Mouse (Mus musculus): ENCODE results near the gene Cdk4. TPM values are rescaled to one million over a fixed set of nuclear protein-coding genes. Genes with fewer than 3 reads are reported as not detected.

Gene Cdk4
- polyA plus RNA-seq, 1 experiment, result 276 TPM

DNA sequence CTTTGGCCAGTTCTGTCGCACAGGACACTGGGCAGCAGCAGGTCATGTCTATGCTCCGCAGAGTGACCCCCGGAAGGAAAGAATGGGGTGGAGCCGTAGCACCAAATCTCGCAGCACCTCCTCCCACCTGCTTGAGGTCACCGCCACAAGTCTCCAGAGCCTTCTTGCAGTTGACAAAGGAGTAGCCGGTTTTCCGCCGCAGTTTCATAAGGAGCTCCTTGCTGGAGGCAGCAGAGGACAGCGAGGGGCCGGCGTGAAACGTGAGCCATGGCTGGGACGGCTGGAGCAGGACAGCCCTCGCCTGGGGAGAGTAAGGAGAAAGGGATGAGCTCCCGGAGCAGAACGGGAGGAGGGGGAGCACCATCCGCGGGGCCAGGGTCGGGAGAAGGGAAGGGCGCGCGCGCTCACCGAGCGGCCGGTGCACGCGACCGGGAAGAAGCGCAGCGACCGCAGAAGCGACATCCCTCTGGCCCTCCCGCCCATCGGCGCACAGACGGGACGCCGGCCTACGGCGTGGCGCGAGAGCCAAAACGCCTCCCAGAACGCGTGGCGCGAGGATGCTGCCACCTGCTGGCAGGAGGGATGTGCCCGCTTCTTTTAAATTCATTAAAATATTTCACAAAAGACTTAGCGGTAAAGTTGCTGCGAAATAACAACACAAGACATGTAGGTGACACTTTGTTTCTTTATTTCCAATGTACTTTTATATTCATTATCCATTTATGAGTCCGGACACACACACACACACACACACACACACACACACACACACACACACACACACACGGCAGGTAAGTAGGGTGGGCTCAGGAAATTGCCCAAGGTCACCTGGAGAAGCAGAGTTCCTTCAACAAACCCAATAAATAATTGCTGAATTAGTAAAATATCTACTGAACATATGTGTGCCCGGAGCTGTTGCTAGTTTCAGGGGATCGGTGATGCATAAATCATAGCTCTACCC lies 32.7 kb upstream of the Cdk4 start, which contains the start of gene Tsfm:
TSS of gene Tsfm (minus strand) at position 505 of the 961 bp plus-strand sequence.
- Histone ChIP-seq H3K4me3 (peak within 1 kb of the TSS; percentile 70), H3K27me3 (ENCODE audit: control insufficient read depth, insufficient read depth, insufficient read length) (no peaks in the 10 kb centered on the region), H3K4me2 (ENCODE audit: low read depth) (peak within 1 kb of the TSS; percentile 92), H3K36me3 (ENCODE audit: control insufficient read depth, insufficient read depth) (peaks cover 7% of the 10 kb centered on the region), H3ac (ENCODE audit: control insufficient read depth, insufficient read length) (peak within 1 kb of the TSS; percentile 54), H3K79me2 (ENCODE audit: control insufficient read depth, insufficient read depth) (no peaks in the 10 kb centered on the region)
- TF ChIP-seq REST (IDR thresholded peaks at IDR 0.05; ENCODE audit: insufficient read depth, insufficient read length) (no peak), TCF12 (IDR thresholded peaks at IDR 0.05; ENCODE audit: insufficient read depth, poor library complexity, severe bottlenecking) (no peak), POLR2A (IDR thresholded peaks at IDR 0.05; ENCODE audit: insufficient read length, low read depth) (peak; percentile 88), MYOD1 (IDR thresholded peaks at IDR 0.05; ENCODE audit: control insufficient read depth in 1 of 3, insufficient read length in 2 of 3, low read depth in 2 of 3) (peak in 1 of 3 experiments; percentile 2), MAX (IDR thresholded peaks at IDR 0.05; ENCODE audit: low read depth) (no peak), POLR2AphosphoS2 (IDR thresholded peaks at IDR 0.05; ENCODE audit: insufficient read length, low read depth) (peak; percentile 86), USF1 (IDR thresholded peaks at IDR 0.05; ENCODE audit: low read depth) (no peak), E2F4 (IDR thresholded peaks at IDR 0.05; ENCODE audit: insufficient read depth) (peak; percentile 32), MYOG (IDR thresholded peaks at IDR 0.05; ENCODE audit: control insufficient read depth in 1 of 3, insufficient read depth in 1 of 3, insufficient read length in 2 of 3, low read depth in 2 of 3) (peak in 1 of 3 experiments; percentile 28), TCF3 (IDR thresholded peaks at IDR 0.05; ENCODE audit: insufficient read length, low read depth) (no peak), SRF (IDR thresholded peaks at IDR 0.05; ENCODE audit: control insufficient read depth, insufficient read length, low read depth) (peak; percentile 45), CEBPB (IDR thresholded peaks at IDR 0.05; ENCODE audit: insufficient read depth, poor library complexity, severe bottlenecking) (no peak)

DNA sequence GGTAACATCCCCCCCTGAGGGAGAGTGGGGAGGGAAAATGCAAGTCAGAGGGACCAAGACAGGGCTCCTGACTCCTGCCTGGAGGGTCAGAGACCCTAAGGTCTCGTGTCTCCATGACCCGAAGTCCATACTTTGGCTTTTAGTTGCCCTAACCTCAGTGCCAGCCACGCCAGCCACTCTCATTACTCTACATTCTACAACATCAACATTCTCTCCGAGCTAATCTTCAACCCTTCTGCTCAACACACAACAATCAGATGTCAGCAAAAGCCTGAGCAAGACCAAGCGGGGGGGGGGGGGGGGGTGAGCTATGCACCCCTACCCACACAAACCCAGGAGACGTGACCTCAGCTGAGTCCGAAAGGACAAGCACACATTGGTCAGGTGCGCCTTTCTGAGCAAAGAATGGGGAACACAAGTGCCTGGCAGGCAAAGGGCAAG lies 30.0 kb upstream of the Cdk4 start:
- TF ChIP-seq POLR2A (IDR thresholded peaks at IDR 0.05; ENCODE audit: insufficient read length, low read depth) (no peak), MYOD1 (IDR thresholded peaks at IDR 0.05; ENCODE audit: control insufficient read depth in 1 of 3, insufficient read length in 2 of 3, low read depth in 2 of 3) (no peak), TCF12 (IDR thresholded peaks at IDR 0.05; ENCODE audit: insufficient read depth, poor library complexity, severe bottlenecking) (no peak), MAX (IDR thresholded peaks at IDR 0.05; ENCODE audit: low read depth) (no peak), USF1 (IDR thresholded peaks at IDR 0.05; ENCODE audit: low read depth) (no peak), CEBPB (IDR thresholded peaks at IDR 0.05; ENCODE audit: insufficient read depth, poor library complexity, severe bottlenecking) (no peak), POLR2AphosphoS2 (IDR thresholded peaks at IDR 0.05; ENCODE audit: insufficient read length, low read depth) (no peak), SRF (IDR thresholded peaks at IDR 0.05; ENCODE audit: control insufficient read depth, insufficient read length, low read depth) (no peak), E2F4 (IDR thresholded peaks at IDR 0.05; ENCODE audit: insufficient read depth) (no peak), REST (IDR thresholded peaks at IDR 0.05; ENCODE audit: insufficient read depth, insufficient read length) (no peak), TCF3 (IDR thresholded peaks at IDR 0.05; ENCODE audit: insufficient read length, low read depth) (no peak), MYOG (IDR thresholded peaks at IDR 0.05; ENCODE audit: control insufficient read depth in 1 of 3, insufficient read depth in 1 of 3, insufficient read length in 2 of 3, low read depth in 2 of 3) (no peak)
- no peaks in the 10 kb centered on the region for H3K27me3 ChIP-seq (ENCODE audit: control insufficient read depth, insufficient read depth, insufficient read length)
- no peak overlapping the region for H3K4me2 ChIP-seq (ENCODE audit: low read depth)
- H3K4me3 ChIP-seq, result no peak overlapping the region
- H3K79me2 ChIP-seq (ENCODE audit: control insufficient read depth, insufficient read depth), result no peaks in the 10 kb centered on the region
- H3K36me3 ChIP-seq (ENCODE audit: control insufficient read depth, insufficient read depth), result no peaks in the 10 kb centered on the region
- H3ac ChIP-seq (ENCODE audit: control insufficient read depth, insufficient read length), result no peak overlapping the region

DNA sequence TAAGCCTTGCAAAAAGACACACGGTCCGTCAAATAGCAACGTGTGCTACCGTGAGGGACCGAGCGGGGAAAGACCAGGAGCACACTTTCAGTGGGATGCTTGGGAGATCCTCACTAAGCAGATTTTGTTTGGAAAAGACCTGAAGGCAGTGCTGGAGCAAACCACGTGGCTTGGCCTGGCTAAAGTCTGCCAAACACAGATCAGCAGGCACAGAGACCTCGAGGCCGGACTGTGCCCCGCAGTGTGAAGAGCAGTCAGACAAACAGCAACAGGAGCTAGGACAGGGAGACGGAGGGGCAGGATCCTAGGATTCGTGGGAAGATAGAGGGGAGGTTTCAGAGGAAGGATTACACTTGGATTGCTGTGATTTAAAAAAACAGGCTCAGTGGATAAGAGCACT lies 27.1 kb upstream of the Cdk4 start:
- H3K36me3 ChIP-seq (ENCODE audit: control insufficient read depth, insufficient read depth), result no peaks in the 10 kb centered on the region
- no peak overlapping the region for H3K4me2 ChIP-seq (ENCODE audit: low read depth)
- no peaks in the 10 kb centered on the region for H3K79me2 ChIP-seq (ENCODE audit: control insufficient read depth, insufficient read depth)
- no peak overlapping the region for H3ac ChIP-seq (ENCODE audit: control insufficient read depth, insufficient read length)
- H3K4me3 ChIP-seq, result no peak overlapping the region
- TF ChIP-seq E2F4 (IDR thresholded peaks at IDR 0.05; ENCODE audit: insufficient read depth) (no peak), REST (IDR thresholded peaks at IDR 0.05; ENCODE audit: insufficient read depth, insufficient read length) (no peak), MAX (IDR thresholded peaks at IDR 0.05; ENCODE audit: low read depth) (no peak), USF1 (IDR thresholded peaks at IDR 0.05; ENCODE audit: low read depth) (no peak), MYOG (IDR thresholded peaks at IDR 0.05; ENCODE audit: control insufficient read depth in 1 of 3, insufficient read depth in 1 of 3, insufficient read length in 2 of 3, low read depth in 2 of 3) (no peak), MYOD1 (IDR thresholded peaks at IDR 0.05; ENCODE audit: control insufficient read depth in 1 of 3, insufficient read length in 2 of 3, low read depth in 2 of 3) (no peak), TCF12 (IDR thresholded peaks at IDR 0.05; ENCODE audit: insufficient read depth, poor library complexity, severe bottlenecking) (no peak), POLR2A (IDR thresholded peaks at IDR 0.05; ENCODE audit: insufficient read length, low read depth) (no peak), CEBPB (IDR thresholded peaks at IDR 0.05; ENCODE audit: insufficient read depth, poor library complexity, severe bottlenecking) (no peak), TCF3 (IDR thresholded peaks at IDR 0.05; ENCODE audit: insufficient read length, low read depth) (no peak), POLR2AphosphoS2 (IDR thresholded peaks at IDR 0.05; ENCODE audit: insufficient read length, low read depth) (no peak), SRF (IDR thresholded peaks at IDR 0.05; ENCODE audit: control insufficient read depth, insufficient read length, low read depth) (no peak)
- H3K27me3 ChIP-seq (ENCODE audit: control insufficient read depth, insufficient read depth, insufficient read length), result no peaks in the 10 kb centered on the region

DNA sequence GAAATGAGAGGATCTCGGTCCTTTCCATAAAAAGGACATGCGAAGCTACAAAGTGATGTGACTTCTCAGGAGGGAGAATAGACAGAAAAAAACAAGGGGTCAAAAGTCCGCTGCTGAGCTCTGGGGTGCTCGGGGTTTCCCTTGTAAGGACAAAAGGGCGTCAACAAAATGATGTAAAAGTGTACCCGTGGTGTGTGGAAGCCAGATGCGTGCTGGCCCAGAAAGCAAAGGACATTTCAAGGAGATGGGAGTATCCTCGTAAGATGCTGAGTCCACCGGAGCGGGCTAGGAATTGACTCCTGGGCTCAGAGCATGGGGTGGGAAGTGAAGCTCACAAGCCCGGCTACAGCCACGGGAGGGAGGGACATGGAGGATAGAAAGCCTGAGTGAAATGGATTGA lies 25.7 kb upstream of the Cdk4 start:
- Histone ChIP-seq H3K4me3 (no peak overlapping the region), H3K36me3 (ENCODE audit: control insufficient read depth, insufficient read depth) (no peaks in the 10 kb centered on the region), H3K79me2 (ENCODE audit: control insufficient read depth, insufficient read depth) (peaks cover 4% of the 10 kb centered on the region), H3ac (ENCODE audit: control insufficient read depth, insufficient read length) (no peak overlapping the region), H3K4me2 (ENCODE audit: low read depth) (no peak overlapping the region), H3K27me3 (ENCODE audit: control insufficient read depth, insufficient read depth, insufficient read length) (no peaks in the 10 kb centered on the region)
- TF ChIP-seq CEBPB (IDR thresholded peaks at IDR 0.05; ENCODE audit: insufficient read depth, poor library complexity, severe bottlenecking) (no peak), MYOG (IDR thresholded peaks at IDR 0.05; ENCODE audit: control insufficient read depth in 1 of 3, insufficient read depth in 1 of 3, insufficient read length in 2 of 3, low read depth in 2 of 3) (no peak), TCF3 (IDR thresholded peaks at IDR 0.05; ENCODE audit: insufficient read length, low read depth) (no peak)

All from myocyte (in vitro differentiated cells).